In the genomic region with DNA sequence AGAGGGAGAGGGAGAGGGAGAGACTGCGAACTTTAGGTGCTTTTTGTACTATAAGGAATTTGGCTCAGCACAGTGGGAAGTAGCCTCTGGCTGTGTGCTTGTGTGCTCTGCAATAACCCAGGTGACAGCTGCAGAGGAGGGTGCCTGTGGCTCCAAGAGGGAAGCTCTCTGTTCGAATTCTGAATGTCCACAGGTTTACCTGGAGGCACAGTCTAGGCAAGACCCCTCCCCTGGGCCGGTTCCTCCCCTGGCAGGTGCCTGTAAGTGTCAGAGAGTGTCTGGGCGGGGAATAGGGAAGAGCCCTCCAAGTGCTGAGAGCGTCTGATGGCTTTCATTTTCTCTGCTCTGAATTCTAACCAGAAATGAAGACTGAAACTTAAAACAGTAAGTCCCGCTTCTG, we compare ENCODE assay signal across 9 mouse cellular contexts.
A peak's percentile ranks its signal among the peaks of the same experiment; 100 is the strongest.
DNase-seq lines count a peak whose midpoint lies in the region; ATAC-seq and TF ChIP-seq lines count a peak whose summit lies in the region.
"Had no signal": no experiment of that assay in that cellular context is flagged by ENCODE, and none has a peak within 500 bp of the region (broad histone marks: within the 10 kb centered on the region; RNA-seq: fewer than 3 reads in every experiment).

No protein-coding gene starts in this region.

- H3K27ac ChIP-seq in heart, embryonic 11.5 days (ENCODE audit: low read depth, low read length) = no peak overlapping the region
- H3K27ac ChIP-seq in spleen, adult 2 months (ENCODE audit: insufficient read depth, low read length) = 0 out of 2 replicates have a peak overlapping the region, but pooled peaks have one; percentile 9
- 0 out of 2 replicates have a peak overlapping the region, but pooled peaks have one; percentile 22 for H3K27ac ChIP-seq in limb, embryonic 15.5 days

- DNase-seq in heart, postnatal 4 days = no peak
- DNase-seq in spleen, adult 2 months (ENCODE audit: low read depth in 1 of 2, low spot score in 2 of 2) = no peak
- no peak for DNase-seq in spleen, adult 18-20 months
- DNase-seq in frontal cortex, postnatal 36 days (ENCODE audit: low spot score in 2 of 2) = no peak
- DNase-seq in layer of hippocampus, postnatal 25 days (ENCODE audit: extremely low spot score in 1 of 2, low spot score in 1 of 2) = no peak
- no peak for DNase-seq in testis, postnatal 14 days (ENCODE audit: low spot score)
- DNase-seq: cerebellum, adult 8-10 months had no signal

- no peak for TF ChIP-seq POLR2A in spleen, adult 2 months (IDR thresholded peaks at IDR 0.05; ENCODE audit: low read depth, low read length)

- H3K4me1 ChIP-seq in heart, embryonic 11.5 days (ENCODE audit: control insufficient read depth, insufficient read depth, low read length) = peaks cover 15% of the 10 kb centered on the region
- H3K4me1 ChIP-seq in spleen, adult 2 months (ENCODE audit: control insufficient read depth, insufficient read depth, insufficient read length) = no peaks in the 10 kb centered on the region
- H3K4me1 ChIP-seq in limb, embryonic 15.5 days = peaks cover 20% of the 10 kb centered on the region

- ATAC-seq in heart, embryonic 11.5 days (replicated peaks; ENCODE audit: insufficient number of reproducible peaks, low FRiP score, low TSS enrichment) = no peak; the same call in 1 of the 2 replicates
- no peak for ATAC-seq in limb, embryonic 15.5 days (ENCODE audit: insufficient number of reproducible peaks, low FRiP score, low TSS enrichment, low read depth)

- H3K36me3 ChIP-seq in heart, embryonic 11.5 days (ENCODE audit: control insufficient read depth, insufficient read depth, low read length) = no peaks in the 10 kb centered on the region
- H3K36me3 ChIP-seq in spleen, adult 2 months (ENCODE audit: control insufficient read depth, insufficient read depth, low read length) = no peaks in the 10 kb centered on the region
- H3K36me3 ChIP-seq in limb, embryonic 15.5 days = no peaks in the 10 kb centered on the region

- H3K4me2 ChIP-seq in heart, embryonic 11.5 days = peak overlapping the region; percentile 43
- H3K4me2 ChIP-seq in limb, embryonic 15.5 days = 0 out of 2 replicates have a peak overlapping the region, but pooled peaks have one; percentile 10

- 33% methylated on average over 6 of the region's 6 CpGs for WGBS in heart, embryonic 11.5 days (ENCODE audit: insufficient replicate concordance)
- WGBS in spleen, adult 2 months = 20% methylated on average over 6 of the region's 6 CpGs
- WGBS in limb, embryonic 15.5 days = 38% methylated on average over 6 of the region's 6 CpGs

- H3K9ac ChIP-seq in heart, embryonic 11.5 days (ENCODE audit: low read depth, low read length) = peak overlapping the region; percentile 39; the same call in 1 of the 2 replicates
- no peak overlapping the region for H3K9ac ChIP-seq in limb, embryonic 15.5 days

- H3K27me3 ChIP-seq in heart, embryonic 11.5 days (ENCODE audit: control insufficient read depth, insufficient read depth, low read length) = no peaks in the 10 kb centered on the region
- no peaks in the 10 kb centered on the region; the same call in 1 of the 2 replicates for H3K27me3 ChIP-seq in spleen, adult 2 months (ENCODE audit: control insufficient read depth, insufficient read depth, low read length)
- no peaks in the 10 kb centered on the region for H3K27me3 ChIP-seq in limb, embryonic 15.5 days

- peak overlapping the region; percentile 17 for H3K4me3 ChIP-seq in heart, embryonic 11.5 days (ENCODE audit: low read depth, low read length)
- 0 out of 2 replicates have a peak overlapping the region, but pooled peaks have one; percentile 2 for H3K4me3 ChIP-seq in spleen, adult 2 months (ENCODE audit: extremely low read depth, insufficient read depth, insufficient read length)
- H3K4me3 ChIP-seq in limb, embryonic 15.5 days = no peak overlapping the region

- no peaks in the 10 kb centered on the region for H3K9me3 ChIP-seq in heart, embryonic 11.5 days (replicated peaks; ENCODE audit: control insufficient read depth, low read length)
- no peaks in the 10 kb centered on the region for H3K9me3 ChIP-seq in limb, embryonic 15.5 days

- no peak for TF ChIP-seq CTCF in spleen, adult 2 months (IDR thresholded peaks at IDR 0.05; ENCODE audit: extremely low read depth, insufficient read depth, insufficient read length, insufficient replicate concordance)
